21 mouse cellular contexts compared by ENCODE assay signal in the genomic region with DNA sequence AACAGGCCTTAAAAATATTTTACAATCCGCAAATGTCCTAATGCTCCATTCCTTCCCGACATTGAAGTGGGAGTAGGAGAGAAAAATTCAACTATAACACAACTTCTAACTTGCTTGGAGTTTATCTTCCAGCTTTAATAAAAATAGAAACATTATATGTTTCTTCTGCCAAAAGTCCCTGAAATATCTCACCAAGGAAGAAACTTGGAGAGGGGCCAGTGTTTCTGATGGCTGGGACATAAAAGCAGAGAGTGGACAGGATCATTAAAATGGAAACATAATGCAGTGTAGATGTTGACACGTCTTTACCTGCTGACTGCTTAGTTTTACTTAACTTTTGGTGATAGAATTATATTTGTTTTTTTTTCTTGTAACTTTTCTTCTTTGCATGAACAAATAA.
DNase-seq lines count a peak whose midpoint lies in the region; ATAC-seq and TF ChIP-seq lines count a peak whose summit lies in the region.
"Had no signal": no experiment of that assay in that cellular context is flagged by ENCODE, and none has a peak within 500 bp of the region (broad histone marks: within the 10 kb centered on the region; RNA-seq: fewer than 3 reads in every experiment).

No protein-coding gene starts in this region.

- WGBS in lung, postnatal 0 days: 66% methylated on average over 3 of the region's 3 CpGs
- WGBS in heart, embryonic 14.5 days: 31% methylated on average over 3 of the region's 3 CpGs

- no peak overlapping the region for H3K4me2 ChIP-seq in lung, postnatal 0 days (replicated peaks; ENCODE audit: low read depth, low read length)
- H3K4me2 ChIP-seq in heart, embryonic 14.5 days (ENCODE audit: low read length): 0 out of 2 replicates have a peak overlapping the region, but pooled peaks have one; percentile 17
- H3K4me2 ChIP-seq: embryonic facial prominence, embryonic 13.5 days had no signal

- H3K4me3 ChIP-seq in lung, postnatal 0 days (ENCODE audit: low read depth, low read length): no peak overlapping the region
- no peak overlapping the region for H3K4me3 ChIP-seq in heart, embryonic 14.5 days (ENCODE audit: control insufficient read depth in 1 of 2, insufficient read depth in 1 of 2, low read depth in 1 of 2, low read length in 2 of 2)
- H3K4me3 ChIP-seq: embryonic facial prominence, embryonic 13.5 days; midbrain, embryonic 10.5 days had no signal

- intact Hi-C loops in heart, postnatal 36 days (cut with DNase I): no loop called here
- intact Hi-C loops in heart, postnatal 10 days (cut with DNase I): no loop called here

- no peaks in the 10 kb centered on the region for H3K36me3 ChIP-seq in lung, postnatal 0 days (ENCODE audit: insufficient read depth, low read length)
- H3K36me3 ChIP-seq in heart, embryonic 14.5 days (ENCODE audit: control insufficient read depth, insufficient read depth, low read length): no peaks in the 10 kb centered on the region
- H3K36me3 ChIP-seq: embryonic facial prominence, embryonic 13.5 days; midbrain, embryonic 10.5 days had no signal

- no peak for TF ChIP-seq CTCF in lung, postnatal 0 days (IDR thresholded peaks at IDR 0.05)

- no peaks in the 10 kb centered on the region for H3K4me1 ChIP-seq in lung, postnatal 0 days (ENCODE audit: insufficient read depth, low read depth, low read length)
- peaks cover 2 to 28% of the 10 kb centered on the region in 2 experiments for H3K4me1 ChIP-seq in heart, embryonic 14.5 days (ENCODE audit: control insufficient read depth in 2 of 2, insufficient read depth in 2 of 2, low read length in 2 of 2)
- H3K4me1 ChIP-seq: embryonic facial prominence, embryonic 13.5 days had no signal

- H3K27ac ChIP-seq in lung, postnatal 0 days (ENCODE audit: low read length): no peak overlapping the region
- H3K27ac ChIP-seq in heart, embryonic 14.5 days (replicated peaks in 1 of 2; ENCODE audit: control insufficient read depth in 1 of 2, insufficient read depth in 1 of 2, low read depth in 2 of 2, low read length in 2 of 2): peak overlapping the region; percentile 56 to 80; a peak in 3 of 4 replicates
- H3K27ac ChIP-seq: embryonic facial prominence, embryonic 13.5 days; macrophage; midbrain, embryonic 10.5 days had no signal

- no peak overlapping the region for H3K9ac ChIP-seq in lung, postnatal 0 days (replicated peaks; ENCODE audit: low read depth)
- no peak overlapping the region for H3K9ac ChIP-seq in heart, embryonic 14.5 days (ENCODE audit: low read length)
- H3K9ac ChIP-seq: embryonic facial prominence, embryonic 13.5 days had no signal

- TF ChIP-seq EP300 in lung, postnatal 0 days (IDR thresholded peaks at IDR 0.05): no peak

- H3K27me3 ChIP-seq in lung, postnatal 0 days (replicated peaks; ENCODE audit: insufficient read depth, low read length): no peaks in the 10 kb centered on the region
- H3K27me3 ChIP-seq in heart, embryonic 14.5 days (ENCODE audit: control insufficient read depth, insufficient read depth, low read length): no peaks in the 10 kb centered on the region
- H3K27me3 ChIP-seq: embryonic facial prominence, embryonic 13.5 days had no signal

- H3K9me3 ChIP-seq in lung, postnatal 0 days (ENCODE audit: low read length): no peaks in the 10 kb centered on the region
- H3K9me3 ChIP-seq in heart, embryonic 14.5 days (ENCODE audit: control insufficient read depth, low read length): no peaks in the 10 kb centered on the region
- H3K9me3 ChIP-seq: embryonic facial prominence, embryonic 13.5 days; midbrain, embryonic 10.5 days had no signal

- DNase-seq in heart, adult 8-10 months (ENCODE audit: low spot score): peak; percentile 72
- no peak for DNase-seq in heart, postnatal 36 days
- DNase-seq in lung, postnatal 0 days (ENCODE audit: low spot score): peak; percentile 21
- DNase-seq in lung, postnatal 10 days: no peak
- DNase-seq in heart, postnatal 10 days: peak; percentile 50 to 53
- DNase-seq: adrenal gland, adult 2 months; cerebellum, adult 11 months; cerebellum, postnatal 14 days; gastrocnemius, postnatal 25 days; kidney, adult 11 months; kidney, postnatal 14 days; liver; right cerebral cortex, postnatal 14 days; spleen, adult 18-20 months; thymus, adult 18-20 months had no signal

- ATAC-seq in lung, postnatal 0 days: no peak
- ATAC-seq in heart, embryonic 14.5 days (ENCODE audit: insufficient number of reproducible peaks, insufficient read depth, low FRiP score, low read depth): no peak
- no peak for ATAC-seq in granulocyte monocyte progenitor cell, adult 5-6 weeks (replicated peaks; ENCODE audit: poor library complexity, severe bottlenecking)
- ATAC-seq: forebrain, embryonic 14.5 days had no signal

Comparison
In these comparisons a context has a peak if more than half of its experiments do, and no peak if none do; other contexts are left out.
1. DNase-seq: peak in heart, adult 8-10 months (single experiment), lung, postnatal 0 days (single experiment) and heart, postnatal 10 days (2 of 2); none in heart, postnatal 36 days (0 of 2) and lung, postnatal 10 days (single experiment).